Mouse (Mus musculus): ENCODE measurements at regions not wholly inside any gene's neighbourhood (a gene's known extent, or its start where the extent isn't known, plus 50 kb on each side); places are given as distances from the start of the nearest gene placed in this dataset.

GRCm38 (mm10) chr16:30873493-30874211 lies 207.6 kb downstream of the Xxylt1 start:
- no peak for DNase-seq (ENCODE audit: extremely low spot score)

- no peak for DNase-seq (ENCODE audit: extremely low spot score)
Measured at GRCm38 (mm10) chr16:30875235-30875829, 205.9 kb downstream of the Xxylt1 start.

- DNase-seq (ENCODE audit: extremely low spot score), result no peak
Measured at GRCm38 (mm10) chr16:30878821-30879220, 202.4 kb downstream of the Xxylt1 start.

- DNase-seq (ENCODE audit: extremely low spot score), result no peak
Measured at GRCm38 (mm10) chr16:30879878-30880277, 201.4 kb downstream of the Xxylt1 start.

- no peak for DNase-seq (ENCODE audit: extremely low spot score)
Measured at GRCm38 (mm10) chr16:30880682-30881081, 200.6 kb downstream of the Xxylt1 start.

GRCm38 (mm10) chr16:30881186-30881585 lies 200.0 kb downstream of the Xxylt1 start:
- no peak for DNase-seq (ENCODE audit: extremely low spot score)

- DNase-seq (ENCODE audit: extremely low spot score), result no peak
Measured at GRCm38 (mm10) chr16:30883490-30884188, 197.6 kb downstream of the Xxylt1 start.

GRCm38 (mm10) chr16:30884189-30884551 lies 197.1 kb downstream of the Xxylt1 start:
- no peak for DNase-seq (ENCODE audit: extremely low spot score)

- no peak for DNase-seq (ENCODE audit: extremely low spot score)
Measured at GRCm38 (mm10) chr16:30886982-30887381, 194.2 kb downstream of the Xxylt1 start.

GRCm38 (mm10) chr16:30887536-30887935 lies 193.7 kb downstream of the Xxylt1 start:
- no peak for DNase-seq (ENCODE audit: extremely low spot score)

GRCm38 (mm10) chr16:30888556-30889323 lies 192.5 kb downstream of the Xxylt1 start:
- no peak for DNase-seq (ENCODE audit: extremely low spot score)

GRCm38 (mm10) chr16:30892606-30893005 lies 188.6 kb downstream of the Xxylt1 start:
- no peak for DNase-seq (ENCODE audit: extremely low spot score)

GRCm38 (mm10) chr16:30894086-30894485 lies 187.1 kb downstream of the Xxylt1 start:
- no peak for DNase-seq (ENCODE audit: extremely low spot score)

- no peak for DNase-seq (ENCODE audit: extremely low spot score)
Measured at GRCm38 (mm10) chr16:30895021-30895420, 186.2 kb downstream of the Xxylt1 start.

GRCm38 (mm10) chr16:30897371-30897770 lies 183.9 kb downstream of the Xxylt1 start:
- no peak for DNase-seq (ENCODE audit: extremely low spot score)

- no peak for DNase-seq (ENCODE audit: extremely low spot score)
Measured at GRCm38 (mm10) chr16:30900121-30900520, 181.1 kb downstream of the Xxylt1 start.

GRCm38 (mm10) chr16:30901309-30901708 lies 179.9 kb downstream of the Xxylt1 start:
- no peak for DNase-seq (ENCODE audit: extremely low spot score)

All from embryo, embryonic 9.5 days (tissue).